Mouse (Mus musculus) midbrain, postnatal 0 days (tissue): ENCODE data around the gene Helz. TPM values are rescaled to one million over a fixed set of nuclear protein-coding genes. Genes with fewer than 3 reads are reported as not detected.
A peak's percentile ranks its signal among the peaks of the same experiment; 100 is the strongest.

Experiments used
- ATAC-seq: fragments of 200-750 bp; cut with Nextera tagmentation; 2 replicates; pipeline ENCODE4 v1.8.0; 2017; ENCODE audit warnings: moderate number of reproducible peaks, mild to moderate bottlenecking, moderate TSS enrichment, moderate library complexity; ENCODE audit not compliant: low FRiP score
- DNase-seq: peaks from one replicate; pipeline ENCODE4 v3.0.0-alpha.2; 2015; ENCODE audit warnings: low spot score
- H3K27ac ChIP-seq: fragments of 300-500 bp; sonication (generic); 2 replicates; pipeline ENCODE4 v1.5.1; 2014; ENCODE audit warnings: low read depth, mild to moderate bottlenecking, low read length, mixed read lengths
- H3K27me3 ChIP-seq: fragments of 300-500 bp; sonication (generic); 2 replicates; pipeline ENCODE4 v1.6.1; 2014; ENCODE audit warnings: low read length, control low read depth, mixed read lengths; ENCODE audit not compliant: insufficient read depth
- H3K36me3 ChIP-seq: fragments of 300-500 bp; sonication (generic); 2 replicates; pipeline ENCODE4 v1.6.1; 2014; ENCODE audit warnings: low read length, control low read depth, mixed read lengths; ENCODE audit not compliant: insufficient read depth
- H3K4me1 ChIP-seq: fragments of 300-500 bp; sonication (generic); 2 replicates; pipeline ENCODE4 v1.6.1; 2014; ENCODE audit warnings: mild to moderate bottlenecking, control low read depth, antibody characterized with exemption, low read length, mixed read lengths; ENCODE audit not compliant: insufficient read depth
- H3K4me2 ChIP-seq: fragments of 300-500 bp; sonication (generic); 2 replicates; pipeline ENCODE4 v1.6.1; 2014; ENCODE audit warnings: low read depth, mild to moderate bottlenecking, low read length, mixed read lengths; ENCODE audit not compliant: poor library complexity, severe bottlenecking
- H3K4me3 ChIP-seq: fragments of 300-500 bp; sonication (generic); 2 replicates; pipeline ENCODE4 v1.5.1; 2014; ENCODE audit warnings: low read depth, mild to moderate bottlenecking, low read length, moderate library complexity
- H3K9ac ChIP-seq: fragments of 300-500 bp; sonication (generic); replicated peaks from 2 replicates; pipeline ENCODE4 v1.6.1; 2014; ENCODE audit warnings: mild to moderate bottlenecking, low read length, moderate library complexity, mixed read lengths; ENCODE audit not compliant: poor library complexity, severe bottlenecking
- H3K9me3 ChIP-seq: fragments of 300-500 bp; sonication (generic); 2 replicates; pipeline ENCODE4 v1.6.1; 2016; ENCODE audit warnings: low read length, control low read depth
- CTCF ChIP-seq: IDR thresholded peaks from 2 replicates; pipeline ENCODE4 v1.5.1; 2016; ENCODE audit warnings: antibody characterized with exemption, mild to moderate bottlenecking
- WGBS: fragments of 180-500 bp; shearing (Covaris S2); extraction: QIAGEN DNeasy Blood & Tissue Kit; methylation state at CpG from one replicate; pipeline ENCODE4 v1.1.7; 2014; 5-methylcytosine and 5-hydroxymethylcytosine counted together
- polyA plus RNA-seq: library from polyadenylated mRNA; unstranded; fragments of >200 nt; fragmentation: Nextera tagmentation; extraction: Ambion mirVana; gene quantifications from 2 replicates; pipeline ENCODE4 v1.2.1, GENCODE M21; 2015
- total RNA-seq: library from RNA; depleted of rRNA; stranded (reverse); fragments of >200 nt; gene quantifications from 2 replicates; pipeline ENCODE4 v1.2.3, GENCODE M21; 2014

Helz gene
- total and polyA plus RNA-seq, 2 experiments from 2014 or later = 8.9 to 15.9 TPM

DNA sequence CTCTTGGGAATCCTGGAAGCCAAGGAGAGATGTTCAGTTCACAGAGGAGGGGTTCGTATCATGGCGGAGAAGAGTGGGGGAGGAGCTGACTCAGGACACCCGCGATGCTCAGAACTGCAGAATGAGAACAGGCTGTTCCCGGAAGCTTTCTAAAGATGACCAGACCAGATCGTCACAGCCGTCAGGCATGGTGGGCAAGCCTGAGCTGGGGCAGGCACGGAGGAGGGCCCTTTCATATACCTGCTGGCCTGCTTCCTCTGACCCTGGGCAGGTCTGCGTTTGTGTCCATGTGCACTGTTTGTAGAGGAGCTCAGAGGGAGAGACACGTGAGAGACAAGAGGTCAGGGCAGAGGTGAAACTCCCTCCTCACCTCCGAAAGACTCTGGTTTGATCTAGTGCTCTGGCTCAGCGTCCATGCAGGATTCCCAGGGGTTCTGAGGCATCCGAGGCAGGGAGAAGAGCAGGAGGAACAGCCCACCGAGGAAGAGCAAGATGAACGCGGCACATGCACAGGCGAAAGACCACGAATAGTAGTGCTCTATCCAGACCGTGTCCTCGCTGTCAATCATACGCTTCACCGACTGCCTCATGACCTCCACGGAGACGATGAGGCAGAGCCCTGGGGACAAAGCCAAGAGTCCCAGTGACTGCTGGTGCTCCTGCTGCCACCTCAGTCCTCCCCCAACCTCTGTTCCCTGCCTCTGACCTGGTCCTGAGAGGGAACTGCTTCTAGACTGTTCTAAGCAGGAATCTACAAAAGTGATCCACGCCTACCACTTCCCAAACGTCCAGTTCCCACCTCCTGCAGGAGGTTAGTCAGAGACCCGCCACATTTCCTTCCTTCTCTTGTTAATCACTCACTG, 155.8 kb downstream of the Helz start:
- WGBS = 40% methylated on average over 27 of the region's 27 CpGs
- no peaks in the 10 kb centered on the region for H3K9me3 ChIP-seq
- no peak overlapping the region for H3K9ac ChIP-seq
- H3K27me3 ChIP-seq = no peaks in the 10 kb centered on the region
- H3K4me2 ChIP-seq = no peak overlapping the region
- H3K4me3 ChIP-seq = no peak overlapping the region
- TF ChIP-seq CTCF = no peak
- no peaks in the 10 kb centered on the region for H3K36me3 ChIP-seq
- 0 out of 2 replicates have a peak, but pooled peaks cover 9% of the 10 kb centered on the region for H3K4me1 ChIP-seq
- DNase-seq = no peak
- 0 out of 2 replicates have a peak, but pooled peaks have one; percentile 16 for ATAC-seq
- H3K27ac ChIP-seq = no peak overlapping the region

GRCm38 (mm10) chr11:107705060-107705459, 157.3 kb downstream of the Helz start:
- no peak overlapping the region for H3K9ac ChIP-seq
- no peak overlapping the region for H3K4me3 ChIP-seq
- DNase-seq = no peak
- H3K36me3 ChIP-seq = no peaks in the 10 kb centered on the region
- TF ChIP-seq CTCF = no peak
- no peak overlapping the region for H3K4me2 ChIP-seq
- H3K27me3 ChIP-seq = no peaks in the 10 kb centered on the region
- 0 out of 2 replicates have a peak, but pooled peaks have one; percentile 38 for ATAC-seq
- 0 out of 2 replicates have a peak, but pooled peaks cover 9% of the 10 kb centered on the region for H3K4me1 ChIP-seq
- H3K9me3 ChIP-seq = no peaks in the 10 kb centered on the region
- H3K27ac ChIP-seq = no peak overlapping the region
- WGBS = 38% methylated on average over 6 of the region's 6 CpGs

GRCm38 (mm10) chr11:107705476-107706074, 157.8 kb downstream of the Helz start:
- no peaks in the 10 kb centered on the region for H3K36me3 ChIP-seq
- DNase-seq = no peak
- no peak overlapping the region for H3K27ac ChIP-seq
- H3K9me3 ChIP-seq = no peaks in the 10 kb centered on the region
- H3K4me3 ChIP-seq = no peak overlapping the region
- TF ChIP-seq CTCF = no peak
- peak; percentile 34; the same call in 1 of the 2 replicates for ATAC-seq
- 0 out of 2 replicates have a peak, but pooled peaks cover 9% of the 10 kb centered on the region for H3K4me1 ChIP-seq
- H3K9ac ChIP-seq = no peak overlapping the region
- no peaks in the 10 kb centered on the region; the same call in 1 of the 2 replicates for H3K27me3 ChIP-seq
- no peak overlapping the region for H3K4me2 ChIP-seq
- 54% methylated on average over 11 of the region's 11 CpGs for WGBS

- H3K4me3 ChIP-seq = no peak overlapping the region
- H3K36me3 ChIP-seq = no peaks in the 10 kb centered on the region
- DNase-seq (peak; percentile 57), ATAC-seq (no peak; the same call in 1 of the 2 replicates)
- no peaks in the 10 kb centered on the region; the same call in 1 of the 2 replicates for H3K27me3 ChIP-seq
- peak overlapping the region; percentile 12; the same call in 1 of the 2 replicates for H3K4me2 ChIP-seq
- 0 out of 2 replicates have a peak, but pooled peaks cover 9% of the 10 kb centered on the region for H3K4me1 ChIP-seq
- H3K9me3 ChIP-seq = no peaks in the 10 kb centered on the region
- H3K27ac ChIP-seq = no peak overlapping the region
- H3K9ac ChIP-seq = no peak overlapping the region
- TF ChIP-seq CTCF = no peak
- WGBS = 15% methylated on average over 20 of the region's 20 CpGs
Measured at GRCm38 (mm10) chr11:107707897-107708610, 160.3 kb downstream of the Helz start.

DNA sequence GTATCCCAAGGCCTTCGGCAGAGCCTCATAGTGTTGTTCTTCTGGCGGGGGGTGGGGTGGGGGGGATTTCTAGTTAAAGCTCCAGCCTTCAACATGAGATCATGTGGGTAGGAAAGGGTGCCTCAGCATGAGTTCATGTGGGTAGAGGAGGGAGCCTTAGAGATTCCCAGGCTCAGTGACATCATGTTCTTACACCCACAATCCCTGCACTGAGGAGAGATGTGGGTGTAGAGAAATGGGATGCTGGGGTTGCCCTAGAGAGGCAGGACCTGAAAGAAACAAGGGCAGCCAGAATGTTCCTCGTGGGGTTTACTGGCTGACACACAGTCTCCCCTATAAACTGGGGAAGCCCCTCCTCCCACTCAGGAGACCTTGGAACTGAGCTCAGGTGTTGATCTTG, 162.6 kb downstream of the Helz start:
- Histone ChIP-seq H3K36me3 (no peaks in the 10 kb centered on the region), H3K27me3 (no peaks in the 10 kb centered on the region; the same call in 1 of the 2 replicates), H3K4me3 (no peak overlapping the region), H3K9ac (no peak overlapping the region), H3K9me3 (no peaks in the 10 kb centered on the region), H3K4me1 (0 out of 2 replicates have a peak, but pooled peaks cover 8% of the 10 kb centered on the region), H3K27ac (no peak overlapping the region), H3K4me2 (no peak overlapping the region)
- 84% methylated on average over 3 of the region's 3 CpGs for WGBS
- no peak for ATAC-seq
- no peak for TF ChIP-seq CTCF
- DNase-seq = no peak
